Mouse (Mus musculus): Measurements from ENCODE around the gene Mkrn1. TPM values are rescaled to one million over a fixed set of nuclear protein-coding genes. Genes with fewer than 3 reads are reported as not detected.
"Not testable (repeated sequence)": the region's sequence is repeated elsewhere in the genome, so short reads cannot be mapped to it uniquely, and the experiment has no call there.

The Mkrn1 gene
- polyA plus RNA-seq, 1 experiment from 2014 or later: 247 TPM

DNA sequence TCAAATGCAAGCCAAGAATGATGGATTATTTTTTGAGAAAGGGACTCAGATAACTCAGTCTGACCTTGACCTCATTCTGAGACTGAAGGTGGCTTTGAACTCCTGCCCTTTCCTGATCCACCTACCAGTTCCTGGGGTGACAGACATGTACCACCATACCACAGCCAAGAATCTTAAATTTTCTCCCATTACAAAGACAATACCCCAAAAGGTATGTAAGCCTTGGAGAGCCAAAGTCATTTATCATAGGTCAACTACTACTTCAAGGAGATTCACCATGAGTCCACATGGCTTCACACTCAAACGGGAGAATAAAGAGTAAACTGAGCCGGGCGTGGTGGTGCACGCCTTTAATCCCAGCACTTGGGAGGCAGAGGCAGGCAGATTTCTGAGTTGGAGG, 30.3 kb upstream of the Mkrn1 start:
- Histone ChIP-seq H3K27me3 (ENCODE audit: control insufficient read depth, insufficient read depth, low read length) (no peaks in the 10 kb centered on the region), H3K4me1 (replicated peaks; ENCODE audit: control insufficient read depth, insufficient read depth, low read length) (no peaks in the 10 kb centered on the region), H3K4me3 (replicated peaks; ENCODE audit: low read length) (no peak overlapping the region), H3K4me2 (replicated peaks) (no peak overlapping the region), H3K36me3 (replicated peaks; ENCODE audit: control insufficient read depth, insufficient read depth) (no peaks in the 10 kb centered on the region), H3K9me3 (ENCODE audit: control insufficient read depth, low read length) (no peaks in the 10 kb centered on the region), H3K9ac (no peak overlapping the region), H3K27ac (no peak overlapping the region)
- WGBS: 89% methylated on average over 4 of the region's 4 CpGs
- ATAC-seq (ENCODE audit: low FRiP score) (no peak), DNase-seq (ENCODE audit: low spot score) (no peak)

DNA sequence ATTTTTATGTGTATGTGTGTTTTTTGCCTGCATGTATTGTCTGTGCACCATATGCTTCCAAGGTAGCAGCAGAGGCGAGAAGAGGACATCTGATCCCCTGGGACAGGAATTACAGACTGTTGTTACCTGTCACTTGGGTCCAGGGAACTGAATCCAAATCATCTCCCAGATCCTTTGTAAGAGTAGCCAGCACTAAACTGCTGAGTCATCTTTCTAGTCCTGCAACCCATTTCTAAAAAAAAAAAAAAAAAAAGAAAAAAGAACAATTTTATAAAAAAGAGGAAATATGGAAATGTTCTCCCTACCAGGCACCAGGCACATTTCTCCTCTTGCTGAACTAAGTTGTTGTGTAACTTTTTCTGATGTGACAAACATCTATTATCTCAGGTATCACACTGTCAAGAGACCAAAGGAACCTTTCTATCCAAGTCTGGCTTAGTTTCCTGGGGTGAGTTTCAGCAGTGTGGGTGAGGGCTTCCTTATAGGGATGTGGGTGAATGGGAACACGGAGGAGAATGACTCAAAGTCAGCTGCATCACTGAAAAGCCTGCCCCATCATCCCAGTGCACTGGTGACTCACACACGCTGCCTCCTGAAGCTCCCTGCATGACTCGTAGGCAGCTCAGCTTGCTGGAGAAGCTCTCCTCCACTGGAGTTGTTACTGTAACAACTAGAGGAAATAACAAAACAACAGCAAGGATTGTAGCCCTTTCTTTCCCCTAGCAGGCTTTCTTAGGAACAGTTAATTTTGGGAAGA, 27.3 kb upstream of the Mkrn1 start:
- Histone ChIP-seq H3K27me3 (ENCODE audit: control insufficient read depth, insufficient read depth, low read length) (no peaks in the 10 kb centered on the region), H3K4me2 (replicated peaks) (no peak overlapping the region), H3K9me3 (ENCODE audit: control insufficient read depth, low read length) (no peaks in the 10 kb centered on the region), H3K36me3 (replicated peaks; ENCODE audit: control insufficient read depth, insufficient read depth) (no peaks in the 10 kb centered on the region), H3K27ac (no peak overlapping the region), H3K9ac (no peak overlapping the region), H3K4me3 (replicated peaks; ENCODE audit: low read length) (no peak overlapping the region), H3K4me1 (replicated peaks; ENCODE audit: control insufficient read depth, insufficient read depth, low read length) (no peaks in the 10 kb centered on the region)
- no peak for ATAC-seq (ENCODE audit: low FRiP score)
- no peak for DNase-seq (ENCODE audit: low spot score)
- WGBS: 52% methylated on average over 4 of the region's 4 CpGs

DNA sequence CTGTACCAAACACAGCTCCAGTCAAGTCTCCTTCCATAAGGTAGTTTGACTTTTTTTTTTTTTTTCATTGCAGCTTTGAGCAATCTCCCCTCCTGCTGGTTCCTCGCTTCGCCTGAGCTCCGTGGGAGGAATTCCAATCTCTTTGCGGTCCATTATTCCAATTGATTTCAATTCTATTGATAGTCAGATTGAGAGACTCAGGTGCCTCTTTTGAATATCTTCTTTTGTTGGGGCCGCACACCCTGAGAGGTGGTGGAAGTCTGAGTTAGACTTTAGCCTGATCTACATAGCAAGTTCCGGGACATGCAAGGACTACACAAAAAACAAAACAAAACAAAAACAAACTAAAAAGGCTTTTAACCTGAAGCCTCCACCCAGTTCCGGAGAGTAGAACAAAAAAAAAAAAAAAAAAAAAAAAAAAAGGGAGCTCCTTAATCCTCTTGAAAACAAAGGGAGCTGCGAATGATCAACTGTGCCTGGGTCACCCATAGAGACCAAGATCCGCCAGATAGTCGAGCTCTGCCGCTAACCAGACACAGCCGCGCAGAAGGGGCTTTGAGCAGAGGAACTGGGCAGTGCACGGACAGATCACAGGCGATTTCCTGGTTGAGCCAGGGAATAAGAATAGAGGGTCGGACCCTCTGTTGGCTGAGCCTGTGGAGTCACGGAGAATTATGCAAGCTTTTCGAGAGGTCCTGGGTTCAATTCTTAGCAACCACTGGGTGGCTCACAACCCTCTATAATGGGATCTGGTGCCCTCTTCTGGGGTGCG, 25.7 kb upstream of the Mkrn1 start:
- Histone ChIP-seq H3K36me3 (replicated peaks; ENCODE audit: control insufficient read depth, insufficient read depth) (no peaks in the 10 kb centered on the region), H3K4me1 (replicated peaks; ENCODE audit: control insufficient read depth, insufficient read depth, low read length) (no peaks in the 10 kb centered on the region), H3K4me3 (replicated peaks; ENCODE audit: low read length) (0 out of 2 replicates have a peak overlapping the region, but pooled peaks have one; percentile 3), H3K27me3 (ENCODE audit: control insufficient read depth, insufficient read depth, low read length) (no peaks in the 10 kb centered on the region), H3K27ac (no peak overlapping the region), H3K9ac (no peak overlapping the region), H3K4me2 (replicated peaks) (peak overlapping the region; percentile 27), H3K9me3 (ENCODE audit: control insufficient read depth, low read length) (no peaks in the 10 kb centered on the region)
- no peak for ATAC-seq (ENCODE audit: low FRiP score)
- DNase-seq (ENCODE audit: low spot score): no peak
- 4% methylated on average over 19 of the region's 19 CpGs for WGBS

DNA sequence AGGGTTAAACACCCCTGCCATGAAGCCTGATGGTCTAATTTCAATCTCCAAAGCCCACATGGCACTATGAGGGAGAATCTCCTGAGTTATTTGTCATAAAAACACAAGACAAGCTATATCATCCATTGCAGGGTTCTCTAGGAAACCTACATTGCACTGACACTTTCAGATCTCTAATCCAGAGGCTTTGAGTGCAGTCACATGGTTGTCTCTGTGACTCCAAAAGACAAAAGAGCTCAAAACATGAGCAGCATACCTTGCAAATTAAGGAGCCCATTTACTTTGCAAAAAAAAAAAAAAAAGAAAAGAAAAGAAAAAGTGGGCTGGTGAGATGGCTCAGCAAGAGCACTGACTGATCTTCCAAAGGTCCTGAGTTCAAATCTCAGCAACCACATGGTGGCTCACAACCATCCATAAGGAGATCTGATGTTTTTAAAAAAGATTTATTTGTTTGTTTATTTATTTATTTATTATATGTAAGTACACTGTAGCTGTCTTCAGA, 22.6 kb upstream of the Mkrn1 start:
- DNase-seq (ENCODE audit: low spot score): no peak
- Histone ChIP-seq H3K4me3 (replicated peaks; ENCODE audit: low read length) (no peak overlapping the region), H3K27me3 (ENCODE audit: control insufficient read depth, insufficient read depth, low read length) (no peaks in the 10 kb centered on the region), H3K4me2 (replicated peaks) (no peak overlapping the region), H3K36me3 (replicated peaks; ENCODE audit: control insufficient read depth, insufficient read depth) (no peaks in the 10 kb centered on the region), H3K9ac (no peak overlapping the region), H3K27ac (no peak overlapping the region), H3K4me1 (replicated peaks; ENCODE audit: control insufficient read depth, insufficient read depth, low read length) (no peaks in the 10 kb centered on the region), H3K9me3 (ENCODE audit: control insufficient read depth, low read length) (no peaks in the 10 kb centered on the region)
- ATAC-seq (ENCODE audit: low FRiP score): no peak

DNA sequence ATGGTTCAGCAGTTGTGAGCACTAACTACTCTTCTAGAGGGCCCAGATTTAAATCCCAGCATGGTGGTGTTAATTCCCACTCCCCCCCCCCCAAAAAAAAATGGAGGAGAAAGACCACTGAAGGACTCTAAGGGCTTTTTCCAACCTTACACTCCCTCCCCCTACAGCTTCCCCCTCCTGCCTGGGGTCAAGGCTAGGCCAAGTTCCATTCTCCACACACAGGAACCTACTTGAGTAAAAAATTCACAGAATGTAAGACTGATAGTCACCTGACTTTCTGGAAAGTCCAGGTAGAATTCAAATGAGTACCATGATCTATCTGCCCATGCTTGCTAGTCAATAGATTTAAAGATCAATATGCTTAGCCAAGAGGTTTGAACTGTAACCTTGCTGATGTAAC, 19.9 kb upstream of the Mkrn1 start:
- DNase-seq (ENCODE audit: low spot score) (no peak), ATAC-seq (ENCODE audit: low FRiP score) (no peak)
- no peaks in the 10 kb centered on the region for H3K27me3 ChIP-seq (ENCODE audit: control insufficient read depth, insufficient read depth, low read length)
- no peaks in the 10 kb centered on the region for H3K9me3 ChIP-seq (ENCODE audit: control insufficient read depth, low read length)
- no peak overlapping the region for H3K9ac ChIP-seq
- no peak overlapping the region for H3K4me2 ChIP-seq (replicated peaks)
- no peaks in the 10 kb centered on the region for H3K36me3 ChIP-seq (replicated peaks; ENCODE audit: control insufficient read depth, insufficient read depth)
- H3K27ac ChIP-seq: no peak overlapping the region
- no peaks in the 10 kb centered on the region for H3K4me1 ChIP-seq (replicated peaks; ENCODE audit: control insufficient read depth, insufficient read depth, low read length)
- no peak overlapping the region for H3K4me3 ChIP-seq (replicated peaks; ENCODE audit: low read length)

DNA sequence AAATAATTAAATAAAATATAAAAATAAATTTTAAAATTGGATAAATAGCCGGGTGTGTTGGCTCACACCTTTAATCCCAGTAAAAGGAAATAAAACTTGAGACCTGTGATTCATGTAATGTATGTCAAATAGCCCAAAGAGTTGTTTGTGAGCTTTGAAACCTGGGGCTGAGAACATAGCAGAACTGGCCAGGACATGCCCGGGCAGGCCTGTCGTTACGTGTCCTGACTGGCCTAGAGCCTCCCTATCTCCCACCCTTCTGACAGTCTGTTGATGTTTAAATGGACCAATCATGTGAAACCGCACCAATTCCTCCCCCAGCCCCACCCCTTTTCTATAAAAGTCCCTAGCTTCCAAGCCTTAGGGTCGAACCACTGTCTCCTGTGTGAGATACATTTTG, 17.3 kb upstream of the Mkrn1 start:
- WGBS: 95% methylated on average over 6 of the region's 6 CpGs
- H3K4me3 ChIP-seq (replicated peaks; ENCODE audit: low read length); H3K9ac ChIP-seq; DNase-seq (ENCODE audit: low spot score); H3K27me3 ChIP-seq (ENCODE audit: control insufficient read depth, insufficient read depth, low read length); H3K36me3 ChIP-seq (replicated peaks; ENCODE audit: control insufficient read depth, insufficient read depth); H3K4me2 ChIP-seq (replicated peaks); H3K27ac ChIP-seq; H3K4me1 ChIP-seq (replicated peaks; ENCODE audit: control insufficient read depth, insufficient read depth, low read length); ATAC-seq (ENCODE audit: low FRiP score); H3K9me3 ChIP-seq (ENCODE audit: control insufficient read depth, low read length): not testable (repeated sequence)

DNA sequence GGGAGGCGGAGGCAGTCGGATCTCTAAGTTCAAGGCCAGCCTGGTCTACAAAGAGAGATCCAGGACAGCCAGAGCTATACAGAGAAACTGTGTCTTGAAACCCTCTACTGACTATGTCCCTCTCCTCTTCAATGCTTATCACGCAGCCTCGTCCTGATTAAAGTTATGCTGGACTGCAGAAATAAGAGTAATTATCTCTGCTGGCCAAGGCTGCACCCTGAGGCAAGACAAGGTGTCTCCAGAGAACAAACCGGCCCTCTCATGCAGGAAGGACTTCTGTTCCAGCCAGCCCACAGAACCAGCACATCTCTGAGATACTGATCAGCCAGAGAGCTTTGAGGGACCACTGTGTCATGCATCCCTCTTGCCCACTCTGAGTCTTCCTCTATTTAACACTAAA, 15.6 kb upstream of the Mkrn1 start:
- DNase-seq (ENCODE audit: low spot score) (no peak), ATAC-seq (ENCODE audit: low FRiP score) (no peak)
- no peaks in the 10 kb centered on the region for H3K36me3 ChIP-seq (replicated peaks; ENCODE audit: control insufficient read depth, insufficient read depth)
- 77% methylated on average over 5 of the region's 5 CpGs for WGBS
- no peaks in the 10 kb centered on the region for H3K27me3 ChIP-seq (ENCODE audit: control insufficient read depth, insufficient read depth, low read length)
- H3K27ac ChIP-seq: no peak overlapping the region
- H3K4me2 ChIP-seq (replicated peaks): no peak overlapping the region
- H3K9ac ChIP-seq: no peak overlapping the region
- H3K9me3 ChIP-seq (ENCODE audit: control insufficient read depth, low read length): no peaks in the 10 kb centered on the region
- no peaks in the 10 kb centered on the region for H3K4me1 ChIP-seq (replicated peaks; ENCODE audit: control insufficient read depth, insufficient read depth, low read length)
- no peak overlapping the region for H3K4me3 ChIP-seq (replicated peaks; ENCODE audit: low read length)

DNA sequence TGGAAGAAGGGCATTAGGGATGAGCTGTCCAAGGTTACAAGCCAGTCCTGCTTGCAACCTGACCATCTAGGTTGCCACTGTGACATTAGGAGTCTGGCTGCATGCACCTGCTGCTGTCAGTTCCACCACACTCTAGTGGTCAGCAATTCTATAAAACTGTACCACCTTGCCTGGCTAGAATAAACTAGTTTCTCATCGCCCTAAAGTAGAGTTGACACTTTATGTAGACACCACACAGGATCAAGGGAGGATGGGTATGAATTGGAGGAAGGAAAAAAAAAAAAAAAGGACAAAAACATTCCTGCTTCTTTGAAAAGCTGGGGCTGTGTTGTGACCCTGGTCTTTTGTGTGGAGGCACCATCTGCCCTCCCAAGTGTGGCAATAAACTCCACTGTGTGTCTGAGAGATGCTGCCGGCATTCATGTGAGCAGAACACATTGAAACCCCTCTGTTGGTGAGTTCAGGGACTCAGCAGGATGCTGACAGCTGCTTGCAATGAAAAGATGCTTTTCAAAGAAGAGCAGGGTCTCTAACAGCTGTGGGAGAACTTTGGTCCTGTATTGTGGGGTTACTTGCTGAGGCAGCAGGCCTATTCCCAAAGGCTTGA, 14.7 kb upstream of the Mkrn1 start:
- Histone ChIP-seq H3K27me3 (ENCODE audit: control insufficient read depth, insufficient read depth, low read length) (no peaks in the 10 kb centered on the region), H3K4me3 (replicated peaks; ENCODE audit: low read length) (no peak overlapping the region), H3K4me2 (replicated peaks) (no peak overlapping the region), H3K27ac (no peak overlapping the region), H3K4me1 (replicated peaks; ENCODE audit: control insufficient read depth, insufficient read depth, low read length) (no peaks in the 10 kb centered on the region), H3K9ac (no peak overlapping the region), H3K9me3 (ENCODE audit: control insufficient read depth, low read length) (no peaks in the 10 kb centered on the region), H3K36me3 (replicated peaks; ENCODE audit: control insufficient read depth, insufficient read depth) (no peaks in the 10 kb centered on the region)
- no peak for DNase-seq (ENCODE audit: low spot score)
- WGBS: 5% methylated on average over 2 of the region's 2 CpGs
- no peak for ATAC-seq (ENCODE audit: low FRiP score)

DNA sequence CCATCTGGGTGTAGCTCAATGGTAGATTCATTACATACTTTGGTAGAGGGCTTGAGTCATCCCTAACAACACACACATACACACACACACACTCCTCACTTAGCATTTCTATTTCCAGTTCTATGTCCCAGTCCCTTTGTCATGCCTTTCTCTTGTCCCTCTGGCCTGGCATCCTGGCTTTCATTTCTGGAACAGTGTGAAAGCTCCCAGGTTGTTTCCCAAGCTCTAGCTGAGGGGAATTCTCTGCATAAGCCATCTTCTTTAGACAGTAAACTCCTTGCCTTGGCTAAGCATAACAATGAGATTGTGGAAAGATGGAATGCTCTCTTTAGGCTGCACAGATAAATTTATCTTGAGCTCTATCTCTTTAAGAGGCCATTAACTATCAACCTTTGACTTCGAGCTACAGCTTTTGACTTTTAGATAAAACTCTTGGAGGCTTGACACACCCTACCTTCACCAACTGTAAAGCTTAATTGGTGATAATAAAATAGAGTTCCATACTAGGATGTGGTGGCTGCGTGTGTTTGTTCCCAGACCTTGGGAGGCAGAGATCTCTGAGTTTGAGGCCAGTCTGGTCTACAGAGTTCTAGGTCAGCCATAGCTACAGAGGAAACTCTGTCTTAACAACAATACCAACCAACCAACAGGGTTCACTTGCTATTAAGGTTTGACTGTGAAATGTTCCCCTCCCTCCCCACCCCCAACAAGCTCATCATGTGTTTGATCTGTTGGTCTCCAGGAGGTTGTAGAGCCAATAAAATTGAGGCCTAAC, 14.0 kb upstream of the Mkrn1 start:
- 85% methylated on average over 2 of the region's 2 CpGs for WGBS
- no peak overlapping the region for H3K4me3 ChIP-seq (replicated peaks; ENCODE audit: low read length)

More for the DNA sequence above, 14.0 kb upstream of the Mkrn1 start:
- Histone ChIP-seq H3K4me1 (replicated peaks; ENCODE audit: control insufficient read depth, insufficient read depth, low read length) (no peaks in the 10 kb centered on the region), H3K36me3 (replicated peaks; ENCODE audit: control insufficient read depth, insufficient read depth) (no peaks in the 10 kb centered on the region), H3K9me3 (ENCODE audit: control insufficient read depth, low read length) (no peaks in the 10 kb centered on the region), H3K27ac (no peak overlapping the region), H3K4me2 (replicated peaks) (no peak overlapping the region), H3K9ac (no peak overlapping the region), H3K27me3 (ENCODE audit: control insufficient read depth, insufficient read depth, low read length) (no peaks in the 10 kb centered on the region)
- DNase-seq (ENCODE audit: low spot score): no peak
- no peak for ATAC-seq (ENCODE audit: low FRiP score)

Data from hindbrain, embryonic 14.5 days (tissue).